Comparison of ENCODE assay signal across 8 mouse cellular contexts in genomic region chr8:70283136-70284077, GRCm38 (mm10). TPM values are rescaled to one million over a fixed set of nuclear protein-coding genes. Genes with fewer than 3 reads are reported as not detected.
DNase-seq lines count a peak whose midpoint lies in the region; ATAC-seq and TF ChIP-seq lines count a peak whose summit lies in the region.

No protein-coding gene starts in this region.

- peaks cover 27% of the 10 kb centered on the region for H3K36me3 ChIP-seq in neural tube, embryonic 11.5 days (ENCODE audit: control insufficient read depth, insufficient read depth, low read length)
- H3K36me3 ChIP-seq in heart, embryonic 12.5 days: peaks cover 36% of the 10 kb centered on the region
- peaks cover 45% of the 10 kb centered on the region for H3K36me3 ChIP-seq in limb, embryonic 10.5 days
- H3K36me3 ChIP-seq in midbrain, postnatal 0 days (ENCODE audit: insufficient read depth, low read length): peaks cover 3% of the 10 kb centered on the region; the same call in 1 of the 2 replicates

- no peaks in the 10 kb centered on the region; the same call in 1 of the 2 replicates for H3K9me3 ChIP-seq in neural tube, embryonic 11.5 days (ENCODE audit: control insufficient read depth, low read length)
- H3K9me3 ChIP-seq in heart, embryonic 12.5 days (replicated peaks): no peaks in the 10 kb centered on the region
- H3K9me3 ChIP-seq in limb, embryonic 10.5 days (replicated peaks): no peaks in the 10 kb centered on the region
- H3K9me3 ChIP-seq in midbrain, postnatal 0 days (ENCODE audit: low read length): no peaks in the 10 kb centered on the region

- no peaks in the 10 kb centered on the region for H3K27me3 ChIP-seq in neural tube, embryonic 11.5 days (ENCODE audit: control insufficient read depth, insufficient read depth, low read length)
- H3K27me3 ChIP-seq in heart, embryonic 12.5 days (replicated peaks): no peaks in the 10 kb centered on the region
- H3K27me3 ChIP-seq in limb, embryonic 10.5 days (ENCODE audit: low read depth, poor library complexity, severe bottlenecking): no peaks in the 10 kb centered on the region
- H3K27me3 ChIP-seq in midbrain, postnatal 0 days (ENCODE audit: insufficient read depth, low read length): no peaks in the 10 kb centered on the region

- peak overlapping the region; percentile 75 for H3K4me2 ChIP-seq in neural tube, embryonic 11.5 days (ENCODE audit: low read depth)
- H3K4me2 ChIP-seq in heart, embryonic 12.5 days: peak overlapping the region; percentile 82
- H3K4me2 ChIP-seq in midbrain, postnatal 0 days (ENCODE audit: low read depth, low read length, poor library complexity, severe bottlenecking): peak overlapping the region; percentile 92

- 0 out of 2 replicates have a peak, but pooled peaks cover 4% of the 10 kb centered on the region for H3K4me1 ChIP-seq in neural tube, embryonic 11.5 days (ENCODE audit: control insufficient read depth, insufficient read depth, low read length)
- peaks cover 12% of the 10 kb centered on the region for H3K4me1 ChIP-seq in bone marrow macrophage, adult 2 months (ENCODE audit: control insufficient read depth, insufficient read depth, low read length)
- peaks cover 30% of the 10 kb centered on the region for H3K4me1 ChIP-seq in heart, embryonic 12.5 days (replicated peaks)
- peaks cover 52% of the 10 kb centered on the region for H3K4me1 ChIP-seq in limb, embryonic 10.5 days
- no peaks in the 10 kb centered on the region for H3K4me1 ChIP-seq in midbrain, postnatal 0 days (ENCODE audit: insufficient read depth, low read length)

- DNase-seq in neural tube, embryonic 11.5 days (ENCODE audit: low spot score): peak; percentile 46
- no peak for DNase-seq in neural tube, embryonic 10.5 days (ENCODE audit: extremely low spot score, low spot score)
- DNase-seq in limb, embryonic 10.5 days (ENCODE audit: low spot score): peak; percentile 54
- DNase-seq in midbrain, postnatal 0 days (ENCODE audit: low spot score): peak; percentile 15
- no peak for DNase-seq in adipocyte (ENCODE audit: low spot score)
- no peak for DNase-seq in layer of hippocampus, adult 8-10 months (ENCODE audit: low spot score in 2 of 2)

- peak overlapping the region; percentile 93 for H3K4me3 ChIP-seq in neural tube, embryonic 11.5 days (ENCODE audit: low read depth, low read length)
- peak overlapping the region; percentile 83 for H3K4me3 ChIP-seq in bone marrow macrophage, adult 2 months (ENCODE audit: insufficient read depth, low read length)
- peak overlapping the region; percentile 78 for H3K4me3 ChIP-seq in heart, embryonic 12.5 days
- H3K4me3 ChIP-seq in limb, embryonic 10.5 days: peak overlapping the region; percentile 93
- H3K4me3 ChIP-seq in midbrain, postnatal 0 days (ENCODE audit: low read depth, low read length): peak overlapping the region; percentile 67

- TF ChIP-seq CTCF in bone marrow macrophage, adult 2 months (IDR thresholded peaks at IDR 0.05; ENCODE audit: low read depth, low read length): no peak
- TF ChIP-seq CTCF in midbrain, postnatal 0 days (IDR thresholded peaks at IDR 0.05): no peak

- peak overlapping the region; percentile 70 for H3K27ac ChIP-seq in neural tube, embryonic 11.5 days (ENCODE audit: low read depth, low read length)
- H3K27ac ChIP-seq in bone marrow macrophage, adult 2 months (ENCODE audit: insufficient read depth, low read depth, low read length): peak overlapping the region; percentile 8; the same call in 1 of the 2 replicates
- H3K27ac ChIP-seq in heart, embryonic 12.5 days (ENCODE audit: poor library complexity, severe bottlenecking): peak overlapping the region; percentile 61
- H3K27ac ChIP-seq in limb, embryonic 10.5 days: peak overlapping the region; percentile 99
- H3K27ac ChIP-seq in midbrain, postnatal 0 days (ENCODE audit: low read depth, low read length): peak overlapping the region; percentile 43

- no peak for TF ChIP-seq POLR2A in bone marrow macrophage, adult 2 months (IDR thresholded peaks at IDR 0.05; ENCODE audit: borderline replicate concordance, low read depth, low read length)

- H3K9ac ChIP-seq in neural tube, embryonic 11.5 days (ENCODE audit: low read length): peak overlapping the region; percentile 98
- peak overlapping the region; percentile 95 for H3K9ac ChIP-seq in heart, embryonic 12.5 days
- H3K9ac ChIP-seq in midbrain, postnatal 0 days (replicated peaks; ENCODE audit: low read length, poor library complexity, severe bottlenecking): peak overlapping the region; percentile 71

- WGBS in neural tube, embryonic 11.5 days: under 1% methylated on average over 54 of the region's 55 CpGs
- 2% methylated on average over 54 of the region's 55 CpGs for WGBS in heart, embryonic 12.5 days
- WGBS in limb, embryonic 10.5 days: 1% methylated on average over 54 of the region's 55 CpGs
- whole genome bisulfite sequencing in midbrain, postnatal 0 days: under 1% methylated on average over 52 of the region's 55 CpGs

- ATAC-seq in neural tube, embryonic 11.5 days (ENCODE audit: insufficient read depth, low FRiP score, low TSS enrichment): peak; percentile 62
- peak; percentile 49 for ATAC-seq in heart, embryonic 12.5 days (ENCODE audit: insufficient number of reproducible peaks, low FRiP score)
- peak; percentile 53 for ATAC-seq in midbrain, postnatal 0 days (ENCODE audit: low FRiP score)

RNA-seq across cellular contexts. Expression of gene Homer3, which starts 0.8 kb away (rescaled TPM):
- polyA plus RNA-seq in neural tube, embryonic 11.5 days (2014; fragmentation: Nextera tagmentation; extraction: Ambion mirVana): 77.7 and 80.4 TPM in 2 replicates
- polyA plus RNA-seq in bone marrow macrophage, adult 2 months (2012; ENCODE audit: insufficient read depth, insufficient read length, missing spikeins): 27.4 and 29.3 TPM in 2 replicates
- polyA plus RNA-seq in heart, embryonic 12.5 days (2016; fragmentation: Nextera tagmentation; extraction: Ambion mirVana): 46.0 and 48.4 TPM in 2 replicates
- polyA plus RNA-seq in limb, embryonic 10.5 days (2016; fragmentation: Nextera tagmentation; extraction: Ambion mirVana): 139 and 151 TPM in 2 replicates
- 36.4 and 49.7 TPM in 2 replicates for total RNA-seq in midbrain, postnatal 0 days (2014; rRNA removed)
- polyA plus RNA-seq in midbrain, postnatal 0 days (2015; fragmentation: Nextera tagmentation; extraction: Ambion mirVana): 13.8 and 18.3 TPM in 2 replicates
- 10 to 100 TPM; 74.1 to 89.8 (median 80.1) TPM for total RNA-seq in layer of hippocampus, adult 8-10 months (2022)

RNA-seq across cellular contexts. Expression of gene Ddx49, which starts 18.9 kb away (rescaled TPM):
- 51.4 and 55.2 TPM in 2 replicates for polyA plus RNA-seq in neural tube, embryonic 11.5 days (2014; fragmentation: Nextera tagmentation; extraction: Ambion mirVana)
- polyA plus RNA-seq in bone marrow macrophage, adult 2 months (2012; ENCODE audit: insufficient read depth, insufficient read length, missing spikeins): 23.9 and 24.3 TPM in 2 replicates
- 32.8 and 34.3 TPM in 2 replicates for polyA plus RNA-seq in heart, embryonic 12.5 days (2016; fragmentation: Nextera tagmentation; extraction: Ambion mirVana)
- polyA plus RNA-seq in limb, embryonic 10.5 days (2016; fragmentation: Nextera tagmentation; extraction: Ambion mirVana): 58.9 and 59.4 TPM in 2 replicates
- 43.6 and 46.3 TPM in 2 replicates for total RNA-seq in midbrain, postnatal 0 days (2014; rRNA removed)
- polyA plus RNA-seq in midbrain, postnatal 0 days (2015; fragmentation: Nextera tagmentation; extraction: Ambion mirVana): 41.2 and 47.0 TPM in 2 replicates
- 10 to 100 TPM; 49.2 to 55.5 (median 54.6) TPM for total RNA-seq in layer of hippocampus, adult 8-10 months (2022)

RNA-seq across cellular contexts. Expression of gene Cope, which starts 18.9 kb away (rescaled TPM):
- 272 and 283 TPM in 2 replicates for polyA plus RNA-seq in neural tube, embryonic 11.5 days (2014; fragmentation: Nextera tagmentation; extraction: Ambion mirVana)
- 119 and 139 TPM in 2 replicates for polyA plus RNA-seq in bone marrow macrophage, adult 2 months (2012; ENCODE audit: insufficient read depth, insufficient read length, missing spikeins)
- polyA plus RNA-seq in heart, embryonic 12.5 days (2016; fragmentation: Nextera tagmentation; extraction: Ambion mirVana): 251 and 272 TPM in 2 replicates
- 293 and 321 TPM in 2 replicates for polyA plus RNA-seq in limb, embryonic 10.5 days (2016; fragmentation: Nextera tagmentation; extraction: Ambion mirVana)
- 97.1 and 106 TPM in 2 replicates for total RNA-seq in midbrain, postnatal 0 days (2014; rRNA removed)
- polyA plus RNA-seq in midbrain, postnatal 0 days (2015; fragmentation: Nextera tagmentation; extraction: Ambion mirVana): 264 and 291 TPM in 2 replicates
- 100 to 1,000 TPM; 127 to 152 (median 135) TPM for total RNA-seq in layer of hippocampus, adult 8-10 months (2022)

RNA-seq across cellular contexts. Expression of gene Cers1, which starts 32.2 kb away (rescaled TPM):
- polyA plus RNA-seq in neural tube, embryonic 11.5 days (2014; fragmentation: Nextera tagmentation; extraction: Ambion mirVana): 6.8 and 6.9 TPM in 2 replicates
- polyA plus RNA-seq in bone marrow macrophage, adult 2 months (2012; ENCODE audit: insufficient read depth, insufficient read length, missing spikeins): not detected in 2 replicates
- polyA plus RNA-seq in heart, embryonic 12.5 days (2016; fragmentation: Nextera tagmentation; extraction: Ambion mirVana): 2.1 and 2.5 TPM in 2 replicates
- 3.2 and 4.6 TPM in 2 replicates for polyA plus RNA-seq in limb, embryonic 10.5 days (2016; fragmentation: Nextera tagmentation; extraction: Ambion mirVana)
- 65.1 and 86.5 TPM in 2 replicates for total RNA-seq in midbrain, postnatal 0 days (2014; rRNA removed)
- polyA plus RNA-seq in midbrain, postnatal 0 days (2015; fragmentation: Nextera tagmentation; extraction: Ambion mirVana): 47.9 and 51.3 TPM in 2 replicates
- 100 to 1,000 TPM in 3 of 4 experiments, 10 to 100 TPM in 1; 99.3 to 118 (median 106) TPM for total RNA-seq in layer of hippocampus, adult 8-10 months (2022)

RNA-seq across cellular contexts. Expression of gene Gdf1, which starts 46.2 kb away (rescaled TPM):
- polyA plus RNA-seq in neural tube, embryonic 11.5 days (2014; fragmentation: Nextera tagmentation; extraction: Ambion mirVana): 0.93 and 1.5 TPM in 2 replicates
- not detected in 2 replicates for polyA plus RNA-seq in bone marrow macrophage, adult 2 months (2012; ENCODE audit: insufficient read depth, insufficient read length, missing spikeins)
- polyA plus RNA-seq in heart, embryonic 12.5 days (2016; fragmentation: Nextera tagmentation; extraction: Ambion mirVana): 2.1 TPM in 2 replicates
- polyA plus RNA-seq in limb, embryonic 10.5 days (2016; fragmentation: Nextera tagmentation; extraction: Ambion mirVana): 7.9 and 13.8 TPM in 2 replicates
- not detected in 2 replicates for total RNA-seq in midbrain, postnatal 0 days (2014; rRNA removed)
- 4.8 and 5.3 TPM in 2 replicates for polyA plus RNA-seq in midbrain, postnatal 0 days (2015; fragmentation: Nextera tagmentation; extraction: Ambion mirVana)
- total RNA-seq in layer of hippocampus, adult 8-10 months (2022): 10 to 100 TPM in 2 of 4 experiments, 1 to 10 TPM in 1, not detected in 1; 4.8 to 16.4 (median 11.3) TPM

Comparison
In these comparisons a context has a peak if more than half of its experiments do, and no peak if none do; other contexts are left out.
1. DNase-seq: peak in neural tube, embryonic 11.5 days (single experiment), limb, embryonic 10.5 days (single experiment) and midbrain, postnatal 0 days (single experiment); none in neural tube, embryonic 10.5 days (single experiment), adipocyte (single experiment) and layer of hippocampus, adult 8-10 months (0 of 2).
2. H3K27ac ChIP-seq: peak in every context shown above with its lines; median percentile 99 in limb, embryonic 10.5 days; 70 in neural tube, embryonic 11.5 days; 61 in heart, embryonic 12.5 days; 43 in midbrain, postnatal 0 days; 8 in bone marrow macrophage, adult 2 months.
3. Peak in every context shown above with its lines, with median percentiles within 50 percentile points of each other: ATAC-seq, H3K4me2 ChIP-seq, H3K4me3 ChIP-seq and H3K9ac ChIP-seq.